Mouse (Mus musculus): ENCODE data around the gene Dppa5a.
A peak's percentile ranks its signal among the peaks of the same experiment; 100 is the strongest.
"Not testable (repeated sequence)": the region's sequence is repeated elsewhere in the genome, so short reads cannot be mapped to it uniquely, and the experiment has no call there.

Gene Dppa5a

GRCm38 (mm10) chr9:78367959-78368358, at the start of gene Dppa5a:
Gene Dppa5a (minus strand): TSS chr9:78368177.
- DNase-seq, result not testable (repeated sequence)

- DNase-seq, result no peak
Measured at GRCm38 (mm10) chr9:78401596-78401995, 33.6 kb upstream of the Dppa5a start.

- no peak for DNase-seq
Measured at GRCm38 (mm10) chr9:78400570-78400969, 32.6 kb upstream of the Dppa5a start.

- DNase-seq, result no peak
Measured at GRCm38 (mm10) chr9:78396517-78396916, 28.5 kb upstream of the Dppa5a start.

- DNase-seq, result peak; percentile 24
Measured at GRCm38 (mm10) chr9:78395630-78396351, 27.8 kb upstream of the Dppa5a start, which contains the start of gene Ddx43. Gene Ddx43 (plus strand): TSS chr9:78395777.

- no peak for DNase-seq
Measured at GRCm38 (mm10) chr9:78395244-78395629, 27.3 kb upstream of the Dppa5a start.

- DNase-seq, result no peak
Measured at GRCm38 (mm10) chr9:78394602-78395001, 26.6 kb upstream of the Dppa5a start.

- no peak for DNase-seq
Measured at GRCm38 (mm10) chr9:78393741-78394140, 25.8 kb upstream of the Dppa5a start.

- DNase-seq, result no peak
Measured at GRCm38 (mm10) chr9:78389981-78390380, 22.0 kb upstream of the Dppa5a start.

GRCm38 (mm10) chr9:78386947-78387346, 19.0 kb upstream of the Dppa5a start:
- no peak for DNase-seq

- no peak for DNase-seq
Measured at GRCm38 (mm10) chr9:78385893-78386292, 17.9 kb upstream of the Dppa5a start.

GRCm38 (mm10) chr9:78378113-78378785, 10.3 kb upstream of the Dppa5a start, which contains the start of gene Ooep:
Gene Ooep (minus strand): TSS chr9:78378725.
- peak; percentile 28 for DNase-seq

GRCm38 (mm10) chr9:78377546-78377945, 9.6 kb upstream of the Dppa5a start:
- DNase-seq, result no peak

- no peak for DNase-seq
Measured at GRCm38 (mm10) chr9:78375486-78375885, 7.5 kb upstream of the Dppa5a start.

GRCm38 (mm10) chr9:78374885-78375389, 7.0 kb upstream of the Dppa5a start:
- no peak for DNase-seq

GRCm38 (mm10) chr9:78374397-78374796, 6.4 kb upstream of the Dppa5a start:
- DNase-seq, result no peak

GRCm38 (mm10) chr9:78372827-78373504, 5.0 kb upstream of the Dppa5a start:
- no peak for DNase-seq

- DNase-seq, result no peak
Measured at GRCm38 (mm10) chr9:78371441-78371840, 3.5 kb upstream of the Dppa5a start.

- no peak for DNase-seq
Measured at GRCm38 (mm10) chr9:78369786-78370185, 1.8 kb upstream of the Dppa5a start.

- no peak for DNase-seq
Measured at GRCm38 (mm10) chr9:78369349-78369748, 1.4 kb upstream of the Dppa5a start.

- no peak for DNase-seq
Measured at GRCm38 (mm10) chr9:78368671-78369293, 805 bp upstream of the Dppa5a start.

GRCm38 (mm10) chr9:78365850-78366544, 2.0 kb downstream of the Dppa5a start:
- no peak for DNase-seq
